Mouse (Mus musculus) kidney, postnatal 0 days (tissue): ENCODE measurements around the gene Adamts18. TPM values are rescaled to one million over a fixed set of nuclear protein-coding genes. Genes with fewer than 3 reads are reported as not detected.

Source experiments
- ATAC-seq: fragments of 200-750 bp; cut with Nextera tagmentation; replicated peaks from 2 replicates; pipeline ENCODE4 v1.8.0; 2017; ENCODE audit warnings: low read depth, moderate number of reproducible peaks, moderate TSS enrichment, moderate library complexity; ENCODE audit not compliant: low FRiP score
- DNase-seq: peaks from one replicate; pipeline ENCODE4 v3.0.0-alpha.2; 2016; ENCODE audit warnings: low spot score
- H3K27ac ChIP-seq: fragments of 300-500 bp; sonication (generic); 2 replicates; pipeline ENCODE4 v1.5.1; 2014; ENCODE audit warnings: mild to moderate bottlenecking
- H3K27me3 ChIP-seq: fragments of 300-500 bp; sonication (generic); 2 replicates; pipeline ENCODE4 v1.6.1; 2014; ENCODE audit warnings: low read length, mixed read lengths; ENCODE audit not compliant: insufficient read depth
- H3K36me3 ChIP-seq: fragments of 300-500 bp; sonication (generic); 2 replicates; pipeline ENCODE4 v1.6.1; 2014; ENCODE audit warnings: low read length, mixed read lengths; ENCODE audit not compliant: insufficient read depth
- H3K4me1 ChIP-seq: fragments of 300-500 bp; sonication (generic); replicated peaks from 2 replicates; pipeline ENCODE4 v1.6.1; 2014; ENCODE audit warnings: antibody characterized with exemption, low read length, mixed read lengths; ENCODE audit not compliant: insufficient read depth
- H3K4me2 ChIP-seq: fragments of 300-500 bp; sonication (generic); 2 replicates; pipeline ENCODE4 v1.6.1; 2014; ENCODE audit warnings: mild to moderate bottlenecking, low read length, moderate library complexity, mixed read lengths
- H3K4me3 ChIP-seq: fragments of 300-500 bp; sonication (generic); replicated peaks from 2 replicates; pipeline ENCODE4 v1.5.1; 2014; ENCODE audit warnings: low read depth, low read length
- H3K9ac ChIP-seq: fragments of 300-500 bp; sonication (generic); 2 replicates; pipeline ENCODE4 v1.6.1; 2014; ENCODE audit warnings: low read depth, low read length
- H3K9me3 ChIP-seq: fragments of 300-500 bp; sonication (generic); replicated peaks from 2 replicates; pipeline ENCODE4 v1.6.1; 2016; ENCODE audit warnings: low read length, inconsistent platforms, mixed read lengths
- CTCF ChIP-seq: IDR thresholded peaks from 2 replicates; pipeline ENCODE4 v1.5.1; 2016; ENCODE audit warnings: antibody characterized with exemption, low read depth, mild to moderate bottlenecking, moderate library complexity
- WGBS: fragments of 180-500 bp; shearing (Covaris S2); extraction: QIAGEN DNeasy Blood & Tissue Kit; methylation state at CpG from one replicate; pipeline ENCODE4 v1.1.7; 2014; 5-methylcytosine and 5-hydroxymethylcytosine counted together
- polyA plus RNA-seq: library from polyadenylated mRNA; unstranded; fragments of >200 nt; fragmentation: Nextera tagmentation; extraction: Ambion mirVana; gene quantifications from 2 replicates; pipeline ENCODE4 v1.2.1, GENCODE M21; 2015

The Adamts18 gene
- polyA plus RNA-seq, 1 experiment from 2014 or later, result 1.6 TPM

GRCm38 (mm10) chr8:113753153-113753552, 95.4 kb downstream of the Adamts18 start:
- WGBS, result 91% methylated on average over 2 of the region's 2 CpGs

GRCm38 (mm10) chr8:113752349-113752748, 96.2 kb downstream of the Adamts18 start:
- no peak overlapping the region for H3K9ac ChIP-seq
- no peak for ATAC-seq
- no peak for DNase-seq

More at GRCm38 (mm10) chr8:113753153-113753552, 95.4 kb downstream of the Adamts18 start:
- Histone ChIP-seq H3K27ac (no peak overlapping the region), H3K9me3 (no peaks in the 10 kb centered on the region), H3K4me2 (no peak overlapping the region), H3K9ac (no peak overlapping the region), H3K36me3 (no peaks in the 10 kb centered on the region), H3K4me1 (no peaks in the 10 kb centered on the region), H3K4me3 (no peak overlapping the region), H3K27me3 (no peaks in the 10 kb centered on the region)
- no peak for TF ChIP-seq CTCF
- ATAC-seq (no peak), DNase-seq (no peak)

GRCm38 (mm10) chr8:113735496-113736060, 113.0 kb downstream of the Adamts18 start:
- no peak overlapping the region for H3K27ac ChIP-seq
- DNase-seq, result no peak
- no peak for ATAC-seq

More at GRCm38 (mm10) chr8:113752349-113752748, 96.2 kb downstream of the Adamts18 start:
- Histone ChIP-seq H3K4me3 (no peak overlapping the region), H3K9me3 (no peaks in the 10 kb centered on the region), H3K36me3 (no peaks in the 10 kb centered on the region), H3K27ac (no peak overlapping the region), H3K4me1 (no peaks in the 10 kb centered on the region), H3K27me3 (no peaks in the 10 kb centered on the region), H3K4me2 (no peak overlapping the region)
- 92% methylated on average over 3 of the region's 3 CpGs for WGBS
- TF ChIP-seq CTCF, result no peak

GRCm38 (mm10) chr8:113725331-113725730, 123.2 kb downstream of the Adamts18 start:
- no peak for TF ChIP-seq CTCF
- DNase-seq, result peak; percentile 10
- 53% methylated on average over 8 of the region's 8 CpGs for WGBS

More at GRCm38 (mm10) chr8:113735496-113736060, 113.0 kb downstream of the Adamts18 start:
- Histone ChIP-seq H3K27me3 (no peaks in the 10 kb centered on the region), H3K4me2 (no peak overlapping the region), H3K4me1 (no peaks in the 10 kb centered on the region), H3K4me3 (no peak overlapping the region), H3K9ac (no peak overlapping the region), H3K36me3 (no peaks in the 10 kb centered on the region), H3K9me3 (no peaks in the 10 kb centered on the region)
- TF ChIP-seq CTCF, result no peak
- WGBS, result 68% methylated on average over 9 of the region's 9 CpGs

GRCm38 (mm10) chr8:113723873-113724538, 124.5 kb downstream of the Adamts18 start:
- H3K36me3 ChIP-seq, result no peaks in the 10 kb centered on the region
- DNase-seq (no peak), ATAC-seq (no peak)
- H3K27me3 ChIP-seq, result no peaks in the 10 kb centered on the region
- no peak overlapping the region for H3K9ac ChIP-seq
- 41% methylated on average over 5 of the region's 5 CpGs for WGBS
- H3K9me3 ChIP-seq, result no peaks in the 10 kb centered on the region
- H3K27ac ChIP-seq, result no peak overlapping the region
- no peak for TF ChIP-seq CTCF
- no peak overlapping the region for H3K4me3 ChIP-seq
- no peak overlapping the region for H3K4me2 ChIP-seq
- H3K4me1 ChIP-seq, result 0 out of 2 replicates have a peak, but pooled peaks cover 2% of the 10 kb centered on the region

More at GRCm38 (mm10) chr8:113725331-113725730, 123.2 kb downstream of the Adamts18 start:
- H3K27ac ChIP-seq, result no peak overlapping the region
- no peaks in the 10 kb centered on the region for H3K36me3 ChIP-seq
- no peak overlapping the region for H3K4me3 ChIP-seq
- H3K27me3 ChIP-seq, result no peaks in the 10 kb centered on the region
- H3K4me2 ChIP-seq, result no peak overlapping the region
- no peak for ATAC-seq
- no peaks in the 10 kb centered on the region for H3K9me3 ChIP-seq
- H3K4me1 ChIP-seq, result 0 out of 2 replicates have a peak, but pooled peaks cover 2% of the 10 kb centered on the region
- no peak overlapping the region for H3K9ac ChIP-seq

GRCm38 (mm10) chr8:113721459-113721858, 127.1 kb downstream of the Adamts18 start:
- 28% methylated on average over 13 of the region's 13 CpGs for WGBS
- Histone ChIP-seq H3K27ac (no peak overlapping the region), H3K9ac (no peak overlapping the region), H3K27me3 (no peaks in the 10 kb centered on the region), H3K9me3 (no peaks in the 10 kb centered on the region), H3K4me2 (no peak overlapping the region), H3K4me1 (0 out of 2 replicates have a peak, but pooled peaks cover 2% of the 10 kb centered on the region), H3K36me3 (no peaks in the 10 kb centered on the region), H3K4me3 (no peak overlapping the region)
- DNase-seq (peak; percentile 11), ATAC-seq (no peak)
- no peak for TF ChIP-seq CTCF
